Mouse (Mus musculus) gastrocnemius, postnatal 4 days (tissue): ENCODE measurements around the gene Psmb8. TPM values are rescaled to one million over a fixed set of nuclear protein-coding genes. Genes with fewer than 3 reads are reported as not detected.

Source experiments
- DNase-seq, 2 experiments: peaks; one replicate each; pipeline ENCODE4 v3.0.0; 2021 to 2022; ENCODE audit warnings: low spot score in 2 of 2, mixed read lengths in 2 of 2
- total RNA-seq, 2 experiments: library from RNA; stranded (reverse); gene quantifications; 2 replicates each; pipeline ENCODE4 v1.2.3; 2021

The Psmb8 gene
- total RNA-seq, 2 experiments from 2014 or later, result 4.3 to 6.1 TPM

GRCm38 (mm10) chr17:34188986-34189385 lies 8.5 kb upstream of the Psmb8 start:
- DNase-seq, result no peak

DNA sequence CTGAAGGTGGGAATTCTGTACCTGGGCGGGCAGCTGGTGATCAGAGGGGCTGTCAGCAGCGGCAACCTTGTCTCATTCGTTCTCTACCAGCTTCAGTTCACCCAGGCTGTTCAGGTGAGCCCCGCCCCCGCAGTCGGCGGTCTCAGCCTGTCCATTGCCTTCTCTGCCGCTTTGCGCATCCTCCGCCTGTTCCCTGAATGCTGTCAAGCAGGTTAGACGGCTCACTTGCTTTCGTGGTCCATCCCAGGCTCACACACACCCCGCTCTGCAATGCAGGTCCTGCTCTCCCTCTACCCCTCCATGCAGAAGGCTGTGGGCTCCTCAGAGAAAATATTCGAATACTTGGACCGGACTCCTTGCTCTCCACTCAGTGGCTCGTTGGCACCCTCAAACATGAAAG lies 4.7 kb upstream of the Psmb8 start:
- no peak for DNase-seq

- no peak for DNase-seq
These were observed 4.1 kb upstream of the Psmb8 start for GRCm38 (mm10) chr17:34193468-34193867.

DNA sequence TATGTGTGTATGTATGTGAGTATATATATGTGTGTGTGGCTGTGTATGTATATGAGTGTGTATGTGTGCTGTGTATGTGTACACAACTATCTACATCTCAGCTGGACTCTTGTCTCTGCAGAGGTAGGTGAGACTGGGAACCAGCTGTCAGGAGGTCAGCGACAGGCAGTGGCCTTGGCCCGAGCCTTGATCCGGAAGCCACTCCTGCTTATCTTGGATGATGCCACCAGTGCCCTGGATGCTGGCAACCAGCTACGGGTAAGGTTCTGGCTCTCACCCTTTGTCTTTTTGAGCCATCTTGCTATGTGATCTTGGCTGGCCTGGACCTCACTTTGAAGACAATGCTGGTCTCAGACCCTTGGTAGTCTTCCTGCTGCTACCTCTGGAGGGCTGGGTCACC lies 2.8 kb upstream of the Psmb8 start:
- DNase-seq, result no peak

DNA sequence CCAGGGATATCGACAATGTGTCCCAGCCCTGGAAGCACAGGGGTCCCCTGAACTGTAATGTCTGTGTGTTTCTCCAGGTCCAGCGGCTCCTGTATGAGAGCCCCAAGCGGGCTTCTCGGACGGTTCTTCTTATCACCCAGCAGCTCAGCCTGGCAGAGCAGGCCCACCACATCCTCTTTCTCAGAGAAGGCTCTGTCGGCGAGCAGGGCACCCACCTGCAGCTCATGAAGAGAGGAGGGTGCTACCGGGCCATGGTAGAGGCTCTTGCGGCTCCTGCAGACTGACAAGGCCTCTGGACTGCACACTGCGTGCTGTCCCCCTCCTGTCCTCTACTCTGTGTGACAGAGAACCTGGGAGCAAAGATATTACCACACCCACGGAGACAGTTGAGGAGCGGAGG lies 1.0 kb upstream of the Psmb8 start:
- DNase-seq, result no peak

- DNase-seq, result no peak
These were observed 491 bp downstream of the Psmb8 start for GRCm38 (mm10) chr17:34197904-34198520.

GRCm38 (mm10) chr17:34198521-34198912 lies 996 bp downstream of the Psmb8 start:
- no peak for DNase-seq

DNA sequence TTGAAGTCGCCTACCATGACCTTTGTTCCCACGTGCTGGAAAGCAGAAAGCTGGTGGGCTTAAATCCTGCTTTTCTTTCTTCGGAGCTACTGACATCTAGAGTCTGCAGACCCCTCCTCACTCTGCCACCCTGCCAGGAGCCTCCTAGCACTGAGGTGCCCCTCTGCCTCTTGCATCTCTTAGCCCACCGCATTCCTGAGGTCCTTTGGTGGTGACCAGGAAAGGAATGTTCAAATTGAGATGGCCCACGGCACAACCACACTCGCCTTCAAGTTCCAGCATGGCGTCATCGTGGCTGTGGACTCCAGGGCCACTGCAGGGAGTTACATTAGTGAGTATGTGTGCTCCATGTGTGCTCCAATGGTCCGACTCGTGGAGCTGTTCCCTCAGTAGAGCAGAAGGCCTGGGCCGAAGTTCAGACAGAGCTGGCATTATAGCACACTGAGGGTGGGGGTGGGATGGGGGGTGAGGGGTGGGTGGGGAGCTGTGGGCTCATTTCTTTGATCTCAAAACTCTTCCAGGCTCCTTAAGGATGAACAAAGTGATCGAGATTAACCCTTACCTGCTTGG lies 1.6 kb downstream of the Psmb8 start:
- DNase-seq, result no peak

- DNase-seq, result no peak
These were observed 2.5 kb downstream of the Psmb8 start for GRCm38 (mm10) chr17:34200047-34200446.

DNA sequence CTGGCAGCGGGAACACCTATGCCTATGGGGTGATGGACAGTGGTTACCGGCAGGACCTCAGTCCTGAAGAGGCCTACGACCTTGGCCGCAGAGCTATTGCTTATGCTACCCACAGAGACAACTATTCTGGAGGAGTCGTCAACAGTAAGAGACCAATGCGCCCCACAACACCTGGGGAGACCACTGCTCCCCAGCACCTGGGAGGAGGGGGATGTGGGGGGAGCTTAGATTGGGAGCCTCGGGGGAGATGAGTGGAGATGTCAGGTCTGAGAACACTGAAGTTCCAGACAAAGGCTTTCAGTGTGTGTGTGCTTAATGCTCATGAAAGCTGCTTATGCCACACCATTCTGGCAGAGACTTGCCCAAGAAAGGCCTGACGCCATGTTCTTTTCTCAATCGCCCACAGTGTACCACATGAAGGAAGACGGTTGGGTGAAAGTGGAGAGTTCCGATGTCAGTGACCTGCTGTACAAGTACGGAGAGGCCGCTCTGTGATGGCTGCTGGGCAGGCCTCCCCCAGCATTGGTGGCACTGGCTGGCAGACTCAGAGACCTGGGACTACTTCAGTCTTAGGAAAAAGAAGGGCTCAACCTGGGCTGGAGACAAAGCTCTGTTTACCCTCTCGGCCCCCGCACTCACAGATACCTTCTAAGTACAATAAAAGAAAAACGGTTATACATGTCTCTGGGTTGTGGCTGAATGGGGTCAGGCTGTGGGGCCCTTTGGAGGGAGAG lies 3.4 kb downstream of the Psmb8 start:
- DNase-seq, result no peak

DNA sequence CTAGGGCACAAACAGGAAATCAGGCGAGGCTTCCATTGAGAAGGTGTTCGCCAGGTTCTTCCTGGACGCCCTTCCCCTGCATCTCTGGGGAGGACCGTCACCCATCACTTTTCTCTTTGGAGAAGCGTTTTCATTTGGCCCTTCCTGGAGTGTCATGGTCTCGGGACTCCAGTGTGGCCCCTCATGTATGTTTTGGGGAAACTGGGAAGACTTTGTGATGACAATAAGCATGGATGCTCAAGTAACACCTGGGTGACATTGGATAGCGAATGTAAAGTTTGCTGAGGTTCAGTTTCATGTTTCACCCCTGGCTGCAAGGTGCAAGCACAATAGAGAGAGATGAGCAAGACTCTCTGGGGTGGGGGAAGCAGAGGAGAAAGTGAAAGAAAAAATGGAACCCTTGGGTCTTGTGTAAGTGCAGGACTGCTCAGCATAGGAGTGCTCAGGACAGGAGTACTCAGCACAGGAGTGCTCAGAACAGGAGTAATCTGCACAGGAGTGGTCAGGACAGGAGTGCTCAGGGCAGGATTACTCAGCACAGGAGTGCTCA lies 4.1 kb downstream of the Psmb8 start:
- no peak for DNase-seq

DNA sequence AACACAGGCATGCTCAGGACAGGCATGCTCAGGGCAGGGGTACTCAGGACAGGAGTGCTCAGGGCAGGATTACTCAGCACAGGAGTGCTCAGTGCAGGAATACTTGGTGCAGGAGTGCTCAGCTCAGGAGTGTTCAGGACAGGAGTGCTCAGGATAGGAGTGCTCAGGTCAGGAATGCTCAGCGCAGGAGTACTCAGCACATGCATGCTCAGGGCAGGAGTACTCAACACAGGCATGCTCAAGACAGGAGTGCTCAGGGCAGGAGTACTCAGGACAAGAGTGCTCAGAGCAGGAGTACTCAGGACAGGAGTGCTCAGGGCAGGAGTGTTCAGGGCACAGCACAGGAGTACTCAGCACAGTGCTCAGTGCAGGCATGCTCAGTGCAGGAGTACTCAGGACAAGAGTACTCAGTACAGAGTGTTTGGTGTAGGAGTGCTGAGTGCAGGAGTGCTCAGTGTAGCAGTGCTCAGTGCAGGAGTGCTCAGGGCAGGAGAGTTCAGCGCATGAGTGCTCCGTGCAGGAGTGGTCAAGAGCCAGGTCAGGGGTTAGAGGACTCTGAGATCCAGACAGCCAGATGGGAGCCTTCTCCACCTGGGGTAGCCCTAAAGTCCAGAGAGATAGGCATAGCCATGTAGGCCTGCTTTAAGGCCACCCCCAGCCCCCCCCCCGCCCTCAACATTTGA lies 5.4 kb downstream of the Psmb8 start:
- DNase-seq, result no peak

DNA sequence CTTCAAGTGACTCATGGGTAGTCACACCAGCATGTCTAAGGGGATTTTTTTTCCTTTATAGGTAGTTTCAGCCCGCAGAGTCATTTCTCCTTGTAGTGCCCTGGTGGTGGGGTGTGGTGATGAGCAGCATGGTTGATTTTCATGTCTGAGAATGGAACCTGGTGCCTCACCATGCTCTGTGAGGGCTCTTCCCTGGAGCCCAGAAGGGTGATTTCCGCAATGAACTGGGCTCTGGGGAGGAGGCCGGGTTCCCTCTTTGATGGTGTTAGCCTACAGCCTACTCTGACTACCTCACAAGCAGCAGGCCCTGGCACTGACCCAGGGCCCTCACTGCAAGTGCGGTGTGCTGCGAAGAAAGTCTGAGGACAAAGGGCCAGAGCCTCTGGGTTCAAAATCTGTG lies 5.9 kb downstream of the Psmb8 start, which contains the start of gene Tap2:
Tap2 (plus strand) TSS at position 84 of the 400 bp plus-strand sequence.
- no peak for DNase-seq

DNA sequence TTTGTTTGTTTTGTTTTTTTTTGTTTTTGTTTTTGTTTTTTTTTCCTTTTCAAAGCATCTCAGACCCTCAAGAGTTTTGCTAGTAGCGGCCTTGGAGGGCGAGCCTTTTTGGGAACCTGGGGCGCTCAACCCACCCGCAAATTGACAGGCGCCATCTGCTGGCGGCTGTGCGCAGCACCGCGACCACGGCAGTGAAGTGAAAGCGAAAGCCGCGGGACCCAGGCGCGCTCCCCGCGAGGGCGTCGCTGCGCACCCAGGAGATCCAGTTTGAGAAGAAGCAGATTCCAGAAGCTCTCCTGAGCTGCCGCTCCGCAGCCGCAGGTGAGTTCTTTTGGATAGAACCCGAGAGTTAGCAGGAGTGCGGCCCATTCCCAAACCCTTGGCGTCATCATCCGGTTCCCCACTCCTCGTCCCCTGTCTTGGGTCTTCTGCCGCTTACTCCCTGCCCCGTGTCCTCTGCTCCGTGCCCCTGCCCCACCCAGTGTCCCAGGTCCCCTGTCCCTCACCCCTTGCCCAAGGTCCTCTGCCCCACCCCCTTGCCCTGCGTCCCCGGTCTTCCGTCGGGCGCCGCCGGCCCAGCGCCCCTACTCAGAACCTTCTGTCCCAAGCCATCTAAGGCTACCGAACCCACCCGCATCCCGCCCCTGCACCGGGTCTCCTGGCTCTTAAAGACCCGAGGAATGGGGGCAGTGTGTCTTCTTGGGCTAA lies 6.9 kb downstream of the Psmb8 start:
- peak; percentile 88 to 89 for DNase-seq

GRCm38 (mm10) chr17:34205021-34205745 lies 7.7 kb downstream of the Psmb8 start:
- DNase-seq, result peak in 1 of 2 experiments; percentile 40

DNA sequence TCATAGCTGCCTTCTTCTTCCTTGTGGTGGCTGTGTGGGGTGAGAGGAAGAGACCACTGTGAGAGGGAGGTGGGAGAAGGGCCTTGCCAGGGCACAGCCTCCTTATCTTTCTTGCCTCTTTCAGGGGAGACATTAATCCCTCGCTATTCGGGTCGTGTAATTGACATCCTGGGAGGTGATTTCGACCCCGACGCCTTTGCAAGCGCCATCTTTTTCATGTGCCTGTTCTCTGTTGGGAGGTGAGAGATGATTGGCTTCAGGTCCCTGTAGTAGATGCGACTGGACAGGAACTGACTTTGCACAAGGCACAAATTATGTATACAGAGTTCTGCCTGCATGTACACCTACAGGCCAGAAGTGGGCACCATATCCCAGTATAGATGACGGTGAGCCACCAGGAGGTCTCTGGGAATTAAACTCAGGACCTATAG lies 8.2 kb downstream of the Psmb8 start:
- no peak for DNase-seq

DNA sequence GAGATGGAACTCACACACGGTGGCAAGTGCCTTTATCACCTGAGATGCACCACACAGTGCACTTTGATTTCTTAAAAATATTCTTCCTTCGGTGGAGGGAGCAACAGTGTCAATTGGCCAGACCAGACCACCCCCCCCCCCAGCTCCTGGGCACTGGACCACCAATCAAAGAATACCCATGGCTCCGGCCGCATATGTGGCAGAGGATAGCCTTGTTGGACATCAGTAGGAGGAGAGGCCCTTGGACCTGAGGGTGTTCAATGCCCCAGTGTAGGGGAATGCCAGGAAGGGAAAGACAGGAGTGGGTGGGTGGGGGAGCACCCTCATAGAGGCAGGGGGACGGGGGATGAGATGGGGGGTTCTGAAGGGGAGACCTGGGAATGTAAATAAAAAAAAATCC lies 9.2 kb downstream of the Psmb8 start:
- no peak for DNase-seq

- no peak for DNase-seq
These were observed 9.9 kb downstream of the Psmb8 start for GRCm38 (mm10) chr17:34207456-34207855.

GRCm38 (mm10) chr17:34207866-34208265 lies 10.3 kb downstream of the Psmb8 start:
- DNase-seq, result no peak

DNA sequence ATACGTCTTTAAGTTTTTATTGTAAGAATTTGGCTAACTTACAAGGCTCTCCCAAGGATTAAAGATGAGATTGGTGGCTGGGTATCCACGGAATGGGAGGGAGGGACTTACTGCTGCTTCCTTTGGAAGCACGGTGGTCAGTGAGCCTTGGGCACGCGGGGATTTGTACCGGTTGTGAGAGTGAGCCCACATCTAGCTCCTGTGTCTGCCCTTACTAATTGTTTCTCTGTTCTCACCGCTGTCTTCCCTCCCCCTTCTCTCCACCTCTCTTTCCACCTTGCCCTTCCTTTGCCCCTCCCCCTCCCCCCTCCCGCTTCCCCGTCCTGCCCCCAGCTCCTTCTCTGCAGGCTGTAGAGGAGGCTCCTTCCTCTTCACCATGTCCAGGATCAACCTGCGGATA lies 10.9 kb downstream of the Psmb8 start:
- DNase-seq, result no peak
